Mouse (Mus musculus) limb, embryonic 15.5 days (tissue): ENCODE data around the gene S100a4. TPM values are rescaled to one million over a fixed set of nuclear protein-coding genes. Genes with fewer than 3 reads are reported as not detected.
A peak's percentile ranks its signal among the peaks of the same experiment; 100 is the strongest.

ENCODE experiments used
- ATAC-seq: fragments of 200-750 bp; cut with Nextera tagmentation; 2 replicates; pipeline ENCODE4 v1.8.0; 2017; ENCODE audit warnings: low read depth, moderate TSS enrichment; ENCODE audit not compliant: insufficient number of reproducible peaks, low FRiP score, low TSS enrichment
- H3K27ac ChIP-seq: fragments of 300-500 bp; sonication (generic); 2 replicates; pipeline ENCODE4 v1.5.1; 2015; ENCODE audit warnings: moderate library complexity, mild to moderate bottlenecking, inconsistent platforms
- H3K27me3 ChIP-seq: fragments of 300-500 bp; sonication (generic); 2 replicates; pipeline ENCODE4 v1.6.1; 2015; ENCODE audit warnings: inconsistent platforms
- H3K36me3 ChIP-seq: fragments of 300-500 bp; sonication (generic); 2 replicates; pipeline ENCODE4 v1.6.1; 2015; ENCODE audit warnings: inconsistent platforms
- H3K4me1 ChIP-seq: fragments of 300-500 bp; sonication (generic); 2 replicates; pipeline ENCODE4 v1.6.1; 2015; ENCODE audit warnings: inconsistent platforms
- H3K4me2 ChIP-seq: fragments of 300-500 bp; sonication (generic); 2 replicates; pipeline ENCODE4 v1.6.1; 2015; ENCODE audit warnings: mild to moderate bottlenecking, inconsistent platforms
- H3K4me3 ChIP-seq: fragments of 300-500 bp; sonication (generic); 2 replicates; pipeline ENCODE4 v1.5.1; 2015; ENCODE audit warnings: mild to moderate bottlenecking, inconsistent platforms
- H3K9ac ChIP-seq: fragments of 300-500 bp; sonication (generic); 2 replicates; pipeline ENCODE4 v1.6.1; 2015; ENCODE audit warnings: inconsistent platforms
- H3K9me3 ChIP-seq: fragments of 300-500 bp; sonication (generic); 2 replicates; pipeline ENCODE4 v1.6.1; 2016; ENCODE audit warnings: inconsistent platforms
- WGBS: fragments of 180-500 bp; shearing (Covaris S2); methylation state at CpG from one replicate; pipeline ENCODE4 v1.1.7; 2015; 5-methylcytosine and 5-hydroxymethylcytosine counted together
- polyA plus RNA-seq: library from polyadenylated mRNA; unstranded; fragments of >200 nt; fragmentation: Nextera tagmentation; extraction: Ambion mirVana; gene quantifications from 2 replicates; pipeline ENCODE4 v1.2.1, GENCODE M21; 2015

The S100a4 gene
- polyA plus RNA-seq, 1 experiment from 2014 or later, result 21.0 TPM

GRCm38 (mm10) chr3:90586016-90586643, 17.4 kb upstream of the S100a4 start:
- no peak overlapping the region for H3K4me3 ChIP-seq
- H3K36me3 ChIP-seq, result no peaks in the 10 kb centered on the region
- H3K9me3 ChIP-seq, result no peaks in the 10 kb centered on the region
- 82% methylated on average over 15 of the region's 15 CpGs for whole genome bisulfite sequencing
- H3K9ac ChIP-seq, result no peak overlapping the region
- H3K4me2 ChIP-seq, result no peak overlapping the region
- H3K27me3 ChIP-seq, result no peaks in the 10 kb centered on the region
- ATAC-seq, result no peak
- peaks cover 31% of the 10 kb centered on the region for H3K4me1 ChIP-seq
- peak overlapping the region; percentile 71 for H3K27ac ChIP-seq

- no peaks in the 10 kb centered on the region for H3K27me3 ChIP-seq
- no peaks in the 10 kb centered on the region for H3K36me3 ChIP-seq
- no peak overlapping the region for H3K9ac ChIP-seq
- no peak overlapping the region for H3K4me2 ChIP-seq
- 49% methylated on average over 10 of the region's 10 CpGs for whole genome bisulfite sequencing
- H3K27ac ChIP-seq, result peak overlapping the region; percentile 71
- H3K9me3 ChIP-seq, result no peaks in the 10 kb centered on the region
- no peak overlapping the region for H3K4me3 ChIP-seq
- peaks cover 31% of the 10 kb centered on the region for H3K4me1 ChIP-seq
- no peak for ATAC-seq
Measured at GRCm38 (mm10) chr3:90586906-90587305, 16.7 kb upstream of the S100a4 start.

GRCm38 (mm10) chr3:90587361-90588101, 16.0 kb upstream of the S100a4 start:
- Histone ChIP-seq H3K4me1 (peaks cover 31% of the 10 kb centered on the region), H3K36me3 (no peaks in the 10 kb centered on the region), H3K27me3 (no peaks in the 10 kb centered on the region), H3K27ac (peak overlapping the region; percentile 71), H3K9ac (no peak overlapping the region), H3K4me2 (no peak overlapping the region), H3K4me3 (no peak overlapping the region), H3K9me3 (no peaks in the 10 kb centered on the region)
- 87% methylated on average over 14 of the region's 14 CpGs for WGBS
- no peak for ATAC-seq

- no peak overlapping the region for H3K4me2 ChIP-seq
- H3K4me3 ChIP-seq, result no peak overlapping the region
- WGBS, result 75% methylated on average over 6 of the region's 6 CpGs
- no peak overlapping the region for H3K9ac ChIP-seq
- no peak overlapping the region for H3K27ac ChIP-seq
- ATAC-seq, result no peak
- H3K27me3 ChIP-seq, result no peaks in the 10 kb centered on the region
- H3K36me3 ChIP-seq, result no peaks in the 10 kb centered on the region
- H3K9me3 ChIP-seq, result no peaks in the 10 kb centered on the region
- H3K4me1 ChIP-seq, result peaks cover 25% of the 10 kb centered on the region
Measured at GRCm38 (mm10) chr3:90589390-90589789, 14.2 kb upstream of the S100a4 start.

- Histone ChIP-seq H3K9me3 (no peaks in the 10 kb centered on the region), H3K4me1 (peaks cover 25% of the 10 kb centered on the region), H3K4me3 (no peak within 1 kb of the TSS), H3K27me3 (no peaks in the 10 kb centered on the region), H3K36me3 (no peaks in the 10 kb centered on the region), H3K4me2 (no peak within 1 kb of the TSS), H3K9ac (no peak within 1 kb of the TSS), H3K27ac (no peak within 1 kb of the TSS)
- no peak for ATAC-seq
- WGBS, result 80% methylated on average over 8 of the region's 8 CpGs
Measured at GRCm38 (mm10) chr3:90589947-90590346, 13.6 kb upstream of the S100a4 start, which contains the start of gene S100a2. Gene S100a2, plus strand, starts transcription at chr3:90590247.

- Histone ChIP-seq H3K27me3 (no peaks in the 10 kb centered on the region), H3K36me3 (no peaks in the 10 kb centered on the region), H3K4me3 (no peak overlapping the region), H3K4me2 (no peak overlapping the region), H3K9ac (no peak overlapping the region), H3K4me1 (no peaks in the 10 kb centered on the region), H3K27ac (no peak overlapping the region), H3K9me3 (no peaks in the 10 kb centered on the region)
- ATAC-seq, result no peak
- 30% methylated on average over 1 of the region's 1 CpGs for WGBS
Measured at GRCm38 (mm10) chr3:90594466-90594865, 9.1 kb upstream of the S100a4 start.

GRCm38 (mm10) chr3:90595556-90595955, 8.0 kb upstream of the S100a4 start:
- H3K36me3 ChIP-seq, result no peaks in the 10 kb centered on the region
- no peak overlapping the region for H3K9ac ChIP-seq
- no peak for ATAC-seq
- no peak overlapping the region for H3K27ac ChIP-seq
- no peaks in the 10 kb centered on the region for H3K27me3 ChIP-seq
- no peaks in the 10 kb centered on the region for H3K9me3 ChIP-seq
- no peak overlapping the region for H3K4me2 ChIP-seq
- H3K4me1 ChIP-seq, result peaks cover 7% of the 10 kb centered on the region
- H3K4me3 ChIP-seq, result no peak overlapping the region
- 76% methylated on average over 5 of the region's 5 CpGs for WGBS

- Histone ChIP-seq H3K36me3 (no peaks in the 10 kb centered on the region), H3K9me3 (no peaks in the 10 kb centered on the region), H3K4me2 (no peak overlapping the region), H3K4me1 (peaks cover 15% of the 10 kb centered on the region), H3K27ac (no peak overlapping the region), H3K27me3 (no peaks in the 10 kb centered on the region), H3K4me3 (no peak overlapping the region), H3K9ac (no peak overlapping the region)
- no peak for ATAC-seq
- 81% methylated on average over 6 of the region's 6 CpGs for WGBS
Measured at GRCm38 (mm10) chr3:90596810-90597209, 6.8 kb upstream of the S100a4 start.

GRCm38 (mm10) chr3:90597736-90598135, 5.8 kb upstream of the S100a4 start:
- Histone ChIP-seq H3K9ac (no peak overlapping the region), H3K27ac (no peak overlapping the region), H3K9me3 (no peaks in the 10 kb centered on the region), H3K4me3 (no peak overlapping the region), H3K4me2 (no peak overlapping the region), H3K36me3 (no peaks in the 10 kb centered on the region), H3K27me3 (no peaks in the 10 kb centered on the region), H3K4me1 (peaks cover 21% of the 10 kb centered on the region)
- no peak for ATAC-seq
- 36% methylated on average over 6 of the region's 6 CpGs for WGBS

- Histone ChIP-seq H3K27ac (no peak overlapping the region), H3K9ac (no peak overlapping the region), H3K4me1 (peaks cover 23% of the 10 kb centered on the region), H3K4me3 (no peak overlapping the region), H3K4me2 (no peak overlapping the region), H3K9me3 (no peaks in the 10 kb centered on the region), H3K36me3 (no peaks in the 10 kb centered on the region), H3K27me3 (no peaks in the 10 kb centered on the region)
- WGBS, result 67% methylated on average over 4 of the region's 4 CpGs
- ATAC-seq, result no peak
Measured at GRCm38 (mm10) chr3:90598212-90598611, 5.4 kb upstream of the S100a4 start.

- no peaks in the 10 kb centered on the region for H3K27me3 ChIP-seq
- WGBS, result 71% methylated on average over 3 of the region's 3 CpGs
- no peaks in the 10 kb centered on the region for H3K36me3 ChIP-seq
- no peak overlapping the region for H3K4me2 ChIP-seq
- H3K9ac ChIP-seq, result no peak overlapping the region
- H3K4me1 ChIP-seq, result peaks cover 33% of the 10 kb centered on the region
- H3K4me3 ChIP-seq, result no peak overlapping the region
- H3K9me3 ChIP-seq, result no peaks in the 10 kb centered on the region
- no peak overlapping the region for H3K27ac ChIP-seq
- ATAC-seq, result no peak
Measured at GRCm38 (mm10) chr3:90599401-90599800, 4.2 kb upstream of the S100a4 start.

GRCm38 (mm10) chr3:90600036-90600435, 3.5 kb upstream of the S100a4 start:
- Histone ChIP-seq H3K4me3 (no peak overlapping the region), H3K27ac (0 out of 2 replicates have a peak overlapping the region, but pooled peaks have one; percentile 39), H3K9ac (no peak overlapping the region), H3K36me3 (no peaks in the 10 kb centered on the region), H3K9me3 (no peaks in the 10 kb centered on the region), H3K4me1 (peaks cover 39% of the 10 kb centered on the region), H3K27me3 (no peaks in the 10 kb centered on the region), H3K4me2 (no peak overlapping the region)
- no peak for ATAC-seq
- WGBS, result 56% methylated on average over 6 of the region's 6 CpGs
